In genomic region chr3:97151092-97151491, GRCm38 (mm10) we compare ENCODE assay signal across 26 mouse cellular contexts. TPM values are rescaled to one million over a fixed set of nuclear protein-coding genes. Genes with fewer than 3 reads are reported as not detected.
A peak's percentile ranks its signal among the peaks of the same experiment; 100 is the strongest.
DNase-seq lines count a peak whose midpoint lies in the region; ATAC-seq and TF ChIP-seq lines count a peak whose summit lies in the region.
"Had no signal": no experiment of that assay in that cellular context is flagged by ENCODE, and none has a peak within 500 bp of the region (broad histone marks: within the 10 kb centered on the region; RNA-seq: fewer than 3 reads in every experiment).

No protein-coding gene starts in this region.

- no peak overlapping the region for H3K9ac ChIP-seq in intestine, embryonic 15.5 days
- no peak overlapping the region for H3K9ac ChIP-seq in stomach, postnatal 0 days (ENCODE audit: low read length)
- H3K9ac ChIP-seq: embryonic facial prominence, embryonic 12.5 days; forebrain, postnatal 0 days; heart, embryonic 15.5 days; hindbrain, embryonic 12.5 days; limb, embryonic 15.5 days had no signal

- no peaks in the 10 kb centered on the region for H3K9me3 ChIP-seq in intestine, embryonic 15.5 days
- H3K9me3 ChIP-seq in stomach, postnatal 0 days (ENCODE audit: control insufficient read depth, low read length) = no peaks in the 10 kb centered on the region
- H3K9me3 ChIP-seq: embryonic facial prominence, embryonic 12.5 days; heart, embryonic 10.5 days; heart, embryonic 15.5 days; hindbrain, embryonic 12.5 days; limb, embryonic 15.5 days had no signal

- TF ChIP-seq EP300 in stomach, postnatal 0 days (optimal IDR thresholded peaks at IDR 0.05) = no peak

- no peaks in the 10 kb centered on the region for H3K4me1 ChIP-seq in intestine, embryonic 15.5 days (replicated peaks)
- H3K4me1 ChIP-seq in stomach, postnatal 0 days (replicated peaks; ENCODE audit: control insufficient read depth, insufficient read depth) = no peaks in the 10 kb centered on the region
- H3K4me1 ChIP-seq: embryonic facial prominence, embryonic 12.5 days; heart, embryonic 15.5 days; hindbrain, embryonic 12.5 days; limb, embryonic 15.5 days had no signal

- H3K27ac ChIP-seq in intestine, embryonic 15.5 days = no peak overlapping the region
- H3K27ac ChIP-seq in stomach, postnatal 0 days (replicated peaks) = no peak overlapping the region
- H3K27ac ChIP-seq: embryonic facial prominence, embryonic 12.5 days; heart, embryonic 10.5 days; heart, embryonic 15.5 days; hindbrain, embryonic 12.5 days; hindbrain, postnatal 0 days; kidney, postnatal 0 days; limb, embryonic 15.5 days had no signal

- H3K4me3 ChIP-seq in intestine, embryonic 15.5 days (replicated peaks) = no peak overlapping the region
- H3K4me3 ChIP-seq in stomach, postnatal 0 days (ENCODE audit: low read depth, low read length) = no peak overlapping the region
- H3K4me3 ChIP-seq: embryonic facial prominence, embryonic 12.5 days; heart, embryonic 10.5 days; heart, embryonic 15.5 days; hindbrain, embryonic 12.5 days; limb, embryonic 15.5 days had no signal

- intact Hi-C loops in heart, postnatal 36 days (cut with DNase I) = loop anchor here (10.0 kb wide), 1 partner anchor 1254 kb away; no protein-coding TSS in a partner anchor

- no peak for TF ChIP-seq CTCF in stomach, postnatal 0 days (IDR thresholded peaks at IDR 0.05; ENCODE audit: low read depth)

- H3K36me3 ChIP-seq in intestine, embryonic 15.5 days = no peaks in the 10 kb centered on the region
- H3K36me3 ChIP-seq in stomach, postnatal 0 days (ENCODE audit: control insufficient read depth, insufficient read depth, low read length) = no peaks in the 10 kb centered on the region
- H3K36me3 ChIP-seq: embryonic facial prominence, embryonic 12.5 days; heart, embryonic 10.5 days; heart, embryonic 15.5 days; hindbrain, embryonic 12.5 days; limb, embryonic 15.5 days had no signal

- DNase-seq in heart, adult 11 months = peak; percentile 63
- no peak for DNase-seq in heart, postnatal 36 days
- peak; percentile 9 for DNase-seq in NIH3T3 (ENCODE audit: low read depth)
- DNase-seq in stomach, postnatal 0 days (ENCODE audit: low spot score) = no peak
- DNase-seq in urinary bladder, postnatal 25 days (ENCODE audit: low spot score) = no peak
- DNase-seq in spleen, adult 12 weeks (ENCODE audit: low spot score) = no peak
- DNase-seq: adrenal gland, adult 8-10 months; cerebellum, adult 11-12 months; cerebellum, adult 9-11 months; embryo, embryonic 11 days; forebrain, postnatal 0 days; gastrocnemius, postnatal 10 days; kidney, adult 11 months; layer of hippocampus, postnatal 36 days; left cerebral cortex, postnatal 4 days; lung, postnatal 36 days had no signal

- H3K27me3 ChIP-seq in intestine, embryonic 15.5 days (replicated peaks) = no peaks in the 10 kb centered on the region
- no peaks in the 10 kb centered on the region for H3K27me3 ChIP-seq in stomach, postnatal 0 days (ENCODE audit: control insufficient read depth, insufficient read depth, low read length)
- H3K27me3 ChIP-seq: embryonic facial prominence, embryonic 12.5 days; heart, embryonic 15.5 days; hindbrain, embryonic 12.5 days; limb, embryonic 15.5 days had no signal

- no peak overlapping the region for H3K4me2 ChIP-seq in intestine, embryonic 15.5 days (replicated peaks)
- H3K4me2 ChIP-seq in stomach, postnatal 0 days (replicated peaks; ENCODE audit: low read depth) = no peak overlapping the region
- H3K4me2 ChIP-seq: embryonic facial prominence, embryonic 12.5 days; heart, embryonic 15.5 days; hindbrain, embryonic 12.5 days; limb, embryonic 15.5 days; midbrain, embryonic 11.5 days had no signal

- 45% methylated on average over 2 of the region's 2 CpGs for WGBS in intestine, embryonic 15.5 days
- 40% methylated on average over 2 of the region's 2 CpGs for WGBS in stomach, postnatal 0 days

- peak; percentile 97 for ATAC-seq in intestine, embryonic 15.5 days
- ATAC-seq in stomach, postnatal 0 days (ENCODE audit: low FRiP score, low TSS enrichment) = peak; percentile 53; the same call in 1 of the 2 replicates
- ATAC-seq: forebrain, postnatal 0 days; hindbrain, postnatal 0 days; midbrain, embryonic 16.5 days had no signal

RNA-seq across cellular contexts. Expression of gene Acp6, which starts 7.5 kb away (rescaled TPM):
- total RNA-seq in heart, postnatal 36 days (2021) = 10 to 100 TPM; 32.8 to 37.8 TPM
- 49.7 and 50.1 TPM in 2 replicates for polyA plus RNA-seq in intestine, embryonic 15.5 days (2015; fragmentation: Nextera tagmentation; extraction: Ambion mirVana)
- polyA plus RNA-seq in stomach, postnatal 0 days (2015; fragmentation: Nextera tagmentation; extraction: Ambion mirVana) = 25.1 and 28.7 TPM in 2 replicates

Comparison
In these comparisons a context has a peak if more than half of its experiments do, and no peak if none do; other contexts are left out.
1. DNase-seq: peak in heart, adult 11 months (single experiment) and NIH3T3 (single experiment); none in heart, postnatal 36 days (0 of 2), stomach, postnatal 0 days (single experiment), urinary bladder, postnatal 25 days (single experiment) and spleen, adult 12 weeks (single experiment).